Mouse (Mus musculus): ENCODE measurements around the gene Tomm20.
A peak's percentile ranks its signal among the peaks of the same experiment; 100 is the strongest.
"Not testable (repeated sequence)": the region's sequence is repeated elsewhere in the genome, so short reads cannot be mapped to it uniquely, and the experiment has no call there.

Tomm20 gene

GRCm38 (mm10) chr8:126920845-126921244 lies 24.8 kb downstream of the Tomm20 start:
- peak; percentile 95 for ATAC-seq (ENCODE audit: insufficient number of reproducible peaks, low FRiP score, low TSS enrichment)

GRCm38 (mm10) chr8:126920386-126920785 lies 25.3 kb downstream of the Tomm20 start:
- ATAC-seq (ENCODE audit: insufficient number of reproducible peaks, low FRiP score, low TSS enrichment): no peak

- ATAC-seq (ENCODE audit: insufficient number of reproducible peaks, low FRiP score, low TSS enrichment): no peak
Measured at GRCm38 (mm10) chr8:126919703-126920102, 25.9 kb downstream of the Tomm20 start.

GRCm38 (mm10) chr8:126919255-126919654 lies 26.4 kb downstream of the Tomm20 start:
- ATAC-seq (ENCODE audit: insufficient number of reproducible peaks, low FRiP score, low TSS enrichment): no peak

- no peak for ATAC-seq (ENCODE audit: insufficient number of reproducible peaks, low FRiP score, low TSS enrichment)
Measured at GRCm38 (mm10) chr8:126918356-126918755, 27.3 kb downstream of the Tomm20 start.

- no peak for ATAC-seq (ENCODE audit: insufficient number of reproducible peaks, low FRiP score, low TSS enrichment)
Measured at GRCm38 (mm10) chr8:126917179-126917905, 28.3 kb downstream of the Tomm20 start.

- no peak for ATAC-seq (ENCODE audit: insufficient number of reproducible peaks, low FRiP score, low TSS enrichment)
Measured at GRCm38 (mm10) chr8:126916611-126917010, 29.0 kb downstream of the Tomm20 start.

GRCm38 (mm10) chr8:126914609-126915375 lies 30.9 kb downstream of the Tomm20 start:
- no peak for ATAC-seq (ENCODE audit: insufficient number of reproducible peaks, low FRiP score, low TSS enrichment)

GRCm38 (mm10) chr8:126914107-126914490 lies 31.5 kb downstream of the Tomm20 start:
- ATAC-seq (ENCODE audit: insufficient number of reproducible peaks, low FRiP score, low TSS enrichment): not testable (repeated sequence)

GRCm38 (mm10) chr8:126913241-126914106 lies 32.2 kb downstream of the Tomm20 start:
- 0 out of 2 replicates have a peak, but pooled peaks have one; percentile 20 for ATAC-seq (ENCODE audit: insufficient number of reproducible peaks, low FRiP score, low TSS enrichment)

- no peak for ATAC-seq (ENCODE audit: insufficient number of reproducible peaks, low FRiP score, low TSS enrichment)
Measured at GRCm38 (mm10) chr8:126909371-126909802, 36.3 kb downstream of the Tomm20 start.

- ATAC-seq (ENCODE audit: insufficient number of reproducible peaks, low FRiP score, low TSS enrichment): no peak
Measured at GRCm38 (mm10) chr8:126908805-126909204, 36.8 kb downstream of the Tomm20 start.

GRCm38 (mm10) chr8:126907968-126908367 lies 37.7 kb downstream of the Tomm20 start:
- ATAC-seq (ENCODE audit: insufficient number of reproducible peaks, low FRiP score, low TSS enrichment): no peak

GRCm38 (mm10) chr8:126907374-126907773 lies 38.3 kb downstream of the Tomm20 start:
- ATAC-seq (ENCODE audit: insufficient number of reproducible peaks, low FRiP score, low TSS enrichment): no peak

- no peak for ATAC-seq (ENCODE audit: insufficient number of reproducible peaks, low FRiP score, low TSS enrichment)
Measured at GRCm38 (mm10) chr8:126905387-126905786, 40.3 kb downstream of the Tomm20 start.

- no peak for ATAC-seq (ENCODE audit: insufficient number of reproducible peaks, low FRiP score, low TSS enrichment)
Measured at GRCm38 (mm10) chr8:126903927-126904326, 41.7 kb downstream of the Tomm20 start.

- no peak for ATAC-seq (ENCODE audit: insufficient number of reproducible peaks, low FRiP score, low TSS enrichment)
Measured at GRCm38 (mm10) chr8:126903224-126903895, 42.3 kb downstream of the Tomm20 start.

- no peak for ATAC-seq (ENCODE audit: insufficient number of reproducible peaks, low FRiP score, low TSS enrichment)
Measured at GRCm38 (mm10) chr8:126901612-126902011, 44.0 kb downstream of the Tomm20 start.

- ATAC-seq (ENCODE audit: insufficient number of reproducible peaks, low FRiP score, low TSS enrichment): no peak
Measured at GRCm38 (mm10) chr8:126901049-126901448, 44.6 kb downstream of the Tomm20 start.

- no peak for ATAC-seq (ENCODE audit: insufficient number of reproducible peaks, low FRiP score, low TSS enrichment)
Measured at GRCm38 (mm10) chr8:126895133-126895532, 50.5 kb downstream of the Tomm20 start.
